Mouse (Mus musculus) stomach, embryonic 14.5 days (tissue): ENCODE data around the gene Sdr39u1. TPM values are rescaled to one million over a fixed set of nuclear protein-coding genes. Genes with fewer than 3 reads are reported as not detected.

ENCODE experiments used
- ATAC-seq: fragments of 200-750 bp; cut with Nextera tagmentation; 2 replicates; pipeline ENCODE4 v1.8.0; 2017; ENCODE audit warnings: low read depth, moderate TSS enrichment; ENCODE audit not compliant: insufficient number of reproducible peaks, insufficient read depth, low FRiP score
- H3K27ac ChIP-seq: fragments of 300-500 bp; sonication (generic); 2 replicates; pipeline ENCODE4 v1.5.1; 2014; ENCODE audit warnings: mild to moderate bottlenecking, low read length, moderate library complexity, mixed read lengths
- H3K27me3 ChIP-seq: fragments of 300-500 bp; sonication (generic); 2 replicates; pipeline ENCODE4 v1.6.1; 2014; ENCODE audit warnings: low read length, control low read depth, mixed read lengths; ENCODE audit not compliant: control insufficient read depth, insufficient read depth
- H3K36me3 ChIP-seq: fragments of 300-500 bp; sonication (generic); 2 replicates; pipeline ENCODE4 v1.6.1; 2014; ENCODE audit warnings: mild to moderate bottlenecking, control low read depth, low read length, moderate library complexity, mixed read lengths; ENCODE audit not compliant: control insufficient read depth, insufficient read depth
- H3K4me1 ChIP-seq: fragments of 300-500 bp; sonication (generic); 2 replicates; pipeline ENCODE4 v1.6.1; 2014; ENCODE audit warnings: low read length, control low read depth, mixed read lengths; ENCODE audit not compliant: control insufficient read depth, insufficient read depth
- H3K4me2 ChIP-seq: fragments of 300-500 bp; sonication (generic); replicated peaks from 2 replicates; pipeline ENCODE4 v1.6.1; 2014; ENCODE audit warnings: low read depth, low read length, control low read depth
- H3K4me3 ChIP-seq: fragments of 300-500 bp; sonication (generic); 2 replicates; pipeline ENCODE4 v1.5.1; 2014; ENCODE audit warnings: low read depth, low read length, control low read depth
- H3K9ac ChIP-seq: fragments of 300-500 bp; sonication (generic); replicated peaks from 2 replicates; pipeline ENCODE4 v1.6.1; 2014; ENCODE audit warnings: low read depth, mild to moderate bottlenecking, control low read depth, low read length, moderate library complexity, mixed read lengths
- H3K9me3 ChIP-seq: fragments of 300-500 bp; sonication (generic); 2 replicates; pipeline ENCODE4 v1.6.1; 2016; ENCODE audit warnings: low read depth, low read length, control low read depth; ENCODE audit not compliant: control insufficient read depth
- WGBS: fragments of 180-500 bp; shearing (Covaris S2); extraction: QIAGEN DNeasy Blood & Tissue Kit; methylation state at CpG from one replicate; pipeline ENCODE4 v1.1.7; 2014; 5-methylcytosine and 5-hydroxymethylcytosine counted together
- polyA plus RNA-seq: library from polyadenylated mRNA; unstranded; fragments of >200 nt; fragmentation: Nextera tagmentation; extraction: Ambion mirVana; gene quantifications from 2 replicates; pipeline ENCODE4 v1.2.1, GENCODE M21; 2014

The Sdr39u1 gene
- polyA plus RNA-seq, 1 experiment from 2014 or later, result 71.5 TPM

DNA sequence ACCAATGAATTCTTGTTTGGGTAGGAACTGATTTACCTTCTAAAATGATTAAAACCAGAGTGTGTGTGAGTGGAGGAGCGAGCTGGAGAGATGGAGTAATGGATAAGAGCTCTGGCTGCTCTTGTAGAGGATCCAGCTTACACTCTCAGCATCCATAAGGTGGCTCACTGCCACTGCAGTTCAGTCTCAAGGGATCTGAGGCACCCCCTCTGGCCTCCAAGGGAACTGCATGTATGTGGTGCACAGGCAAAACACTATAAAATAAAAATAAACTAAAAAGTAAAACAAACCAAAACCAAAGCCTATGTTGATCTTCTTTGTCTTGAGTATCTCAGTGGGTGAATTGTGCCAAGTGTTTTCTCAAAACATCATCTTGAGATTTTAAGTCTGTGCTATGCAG, 20.5 kb downstream of the Sdr39u1 start:
- Histone ChIP-seq H3K4me2 (no peak overlapping the region), H3K9ac (no peak overlapping the region), H3K9me3 (no peaks in the 10 kb centered on the region), H3K27me3 (no peaks in the 10 kb centered on the region), H3K4me3 (no peak overlapping the region), H3K4me1 (peaks cover 20% of the 10 kb centered on the region), H3K36me3 (no peaks in the 10 kb centered on the region), H3K27ac (no peak overlapping the region)
- ATAC-seq, result no peak
- 31% methylated on average over 1 of the region's 1 CpGs for WGBS

DNA sequence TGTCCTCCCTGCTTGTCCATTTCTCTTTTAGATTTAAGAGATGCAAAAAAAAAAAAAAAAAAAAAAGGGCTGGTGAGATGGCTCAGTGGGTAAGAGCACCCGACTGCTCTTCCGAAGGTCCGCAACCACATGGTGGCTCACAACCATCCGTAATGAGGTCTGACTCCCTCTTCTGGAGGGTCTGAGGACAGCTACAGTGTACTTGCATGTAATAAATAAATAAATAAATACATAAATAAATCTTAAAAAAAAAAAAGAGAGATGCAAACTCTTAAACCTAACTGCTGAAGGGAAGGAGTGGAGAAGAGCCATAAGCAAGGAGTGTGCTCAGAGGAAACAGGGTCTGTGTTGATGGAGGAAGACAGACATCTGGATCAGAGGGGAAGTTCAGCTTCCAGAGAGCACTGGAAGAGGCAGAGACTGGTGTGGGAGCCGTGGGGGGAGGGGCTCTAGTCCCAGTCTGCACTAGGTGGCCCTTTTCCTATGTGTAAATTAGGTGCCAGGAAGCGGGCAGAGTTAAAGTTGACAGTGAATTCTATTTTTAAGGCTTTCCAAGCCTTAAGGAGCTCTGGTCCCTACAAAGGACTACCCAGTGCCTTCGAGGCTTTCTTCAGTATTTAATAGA, 21.7 kb downstream of the Sdr39u1 start:
- H3K9me3 ChIP-seq, result no peaks in the 10 kb centered on the region
- no peaks in the 10 kb centered on the region for H3K27me3 ChIP-seq
- no peak overlapping the region for H3K4me3 ChIP-seq
- H3K27ac ChIP-seq, result no peak overlapping the region
- no peak overlapping the region for H3K9ac ChIP-seq
- H3K4me1 ChIP-seq, result peaks cover 10% of the 10 kb centered on the region; the same call in 1 of the 2 replicates
- peak overlapping the region; percentile 20; the same call in 1 of the 2 replicates for H3K4me2 ChIP-seq
- no peak for ATAC-seq
- WGBS, result 26% methylated on average over 7 of the region's 7 CpGs
- H3K36me3 ChIP-seq, result no peaks in the 10 kb centered on the region

DNA sequence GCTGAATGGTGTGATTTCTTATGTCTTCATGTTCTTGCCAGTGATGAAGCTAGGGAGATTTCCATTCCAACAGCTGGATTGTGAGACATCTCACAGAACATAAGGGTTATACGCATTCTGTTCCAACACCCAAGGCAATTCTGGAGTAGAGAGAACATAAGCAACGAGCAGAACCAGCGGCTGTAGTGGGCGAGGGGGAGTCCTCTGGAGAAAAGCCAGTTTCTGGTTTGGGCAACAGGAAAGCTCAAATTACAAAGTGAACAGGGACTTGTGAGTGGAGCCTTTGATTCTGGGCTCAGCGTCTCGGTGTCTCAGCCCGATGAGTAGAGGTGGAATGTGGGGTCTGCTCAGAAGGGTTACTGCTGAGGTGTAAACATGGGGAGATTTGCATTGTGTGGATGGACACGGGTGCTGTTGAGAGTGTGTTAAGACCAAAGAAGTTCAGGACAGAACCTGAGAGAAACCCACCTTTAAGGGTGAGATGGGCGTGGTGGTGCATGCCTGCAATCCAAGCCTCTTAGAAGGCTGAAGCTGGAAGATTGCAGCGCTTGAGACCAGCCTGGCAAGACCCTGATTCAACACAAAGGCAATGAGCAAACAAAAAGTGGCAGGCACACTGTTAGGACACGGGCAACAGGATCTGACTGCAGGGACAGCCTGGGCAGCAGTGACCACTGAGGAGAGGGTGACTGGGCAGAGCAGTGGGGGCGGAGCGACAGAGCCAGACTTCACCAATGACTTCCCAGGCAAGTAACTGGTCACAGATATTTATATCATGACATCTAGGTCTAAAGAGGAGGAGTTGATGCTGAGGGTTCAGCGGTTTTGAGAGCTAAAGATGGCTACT, 22.4 kb downstream of the Sdr39u1 start:
- no peaks in the 10 kb centered on the region for H3K27me3 ChIP-seq
- 12% methylated on average over 14 of the region's 14 CpGs for WGBS
- no peak for ATAC-seq
- no peaks in the 10 kb centered on the region for H3K36me3 ChIP-seq
- no peaks in the 10 kb centered on the region for H3K9me3 ChIP-seq
- peak overlapping the region; percentile 20; the same call in 1 of the 2 replicates for H3K4me2 ChIP-seq
- H3K9ac ChIP-seq, result no peak overlapping the region
- H3K4me1 ChIP-seq, result peaks cover 12% of the 10 kb centered on the region; the same call in 1 of the 2 replicates
- H3K27ac ChIP-seq, result no peak overlapping the region
- H3K4me3 ChIP-seq, result no peak overlapping the region

DNA sequence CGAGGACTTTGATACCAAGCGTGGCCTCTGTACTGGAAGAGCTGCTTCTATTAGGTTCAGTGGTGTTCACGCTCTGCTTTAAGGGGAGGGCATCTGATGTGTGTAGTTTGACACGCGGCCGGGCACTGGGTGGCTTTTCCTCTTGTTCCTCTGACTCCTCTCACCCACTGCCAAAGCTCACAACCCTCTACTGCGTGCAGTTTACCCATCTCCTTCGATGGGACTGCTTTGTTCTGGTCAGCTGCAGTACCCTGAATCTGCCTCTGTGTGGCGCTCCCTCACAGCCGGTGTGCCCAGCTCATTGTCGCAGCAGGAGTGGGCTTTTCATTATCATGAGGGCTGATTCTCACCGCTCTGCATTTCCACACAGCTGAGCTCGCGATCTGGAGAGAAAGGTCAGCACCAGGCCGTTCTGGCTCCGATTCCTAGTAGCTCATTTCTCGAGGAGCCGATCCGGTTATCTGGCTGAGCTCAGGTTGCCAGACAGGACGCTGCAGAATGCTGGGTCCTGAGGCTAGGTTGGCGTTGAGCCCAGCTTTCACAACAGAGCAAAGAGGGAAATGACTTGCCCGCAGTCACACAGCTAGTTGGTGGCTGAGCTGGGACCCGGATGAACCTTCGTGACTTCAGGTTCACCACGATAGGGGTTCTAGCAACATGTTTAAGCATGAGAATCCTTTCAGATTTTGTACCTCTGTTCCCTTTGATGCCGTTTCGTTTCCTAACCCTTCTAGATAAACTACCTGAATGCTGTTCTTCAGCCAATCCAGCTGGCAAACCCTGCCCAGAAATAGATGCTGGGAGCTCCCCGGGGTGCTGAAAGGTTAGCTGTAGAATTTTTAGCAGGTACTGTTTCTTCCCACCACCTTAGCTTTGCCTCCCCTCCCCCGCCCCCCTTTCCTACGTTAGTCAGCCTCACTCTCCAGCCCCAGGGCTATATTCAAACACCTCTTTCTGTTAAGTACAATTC, 26.1 kb downstream of the Sdr39u1 start:
- ATAC-seq, result peak; percentile 61; the same call in 1 of the 2 replicates
- Histone ChIP-seq H3K27ac (no peak overlapping the region), H3K4me3 (no peak overlapping the region), H3K4me1 (peaks cover 12% of the 10 kb centered on the region; the same call in 1 of the 2 replicates), H3K27me3 (no peaks in the 10 kb centered on the region), H3K9ac (no peak overlapping the region), H3K4me2 (peak overlapping the region; percentile 25), H3K9me3 (no peaks in the 10 kb centered on the region), H3K36me3 (peaks cover 25% of the 10 kb centered on the region)
- 12% methylated on average over 30 of the region's 30 CpGs for WGBS

DNA sequence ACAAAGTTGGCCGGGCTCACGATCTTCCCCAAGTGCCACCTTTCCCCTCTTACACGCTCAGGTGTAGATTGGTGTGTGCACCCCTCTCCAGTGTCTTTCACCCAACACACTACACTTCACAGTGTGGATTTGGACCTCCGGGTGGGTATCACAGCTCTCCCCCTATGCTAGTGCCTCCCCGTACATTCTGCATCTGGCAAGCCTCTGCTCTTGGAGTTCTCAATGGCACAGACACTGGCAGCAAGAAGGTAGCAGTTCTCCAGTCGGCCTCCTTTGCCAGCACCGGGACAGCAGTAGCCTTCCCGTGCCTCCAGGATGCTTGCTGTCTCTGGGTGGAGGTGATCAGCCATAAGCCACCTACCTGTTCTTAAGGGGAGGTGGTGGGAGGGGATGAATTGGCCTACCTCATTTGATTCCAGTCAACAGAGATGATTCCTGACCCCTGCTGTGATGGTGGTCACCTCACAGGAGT, 26.8 kb downstream of the Sdr39u1 start:
- Histone ChIP-seq H3K9me3 (no peaks in the 10 kb centered on the region), H3K36me3 (peaks cover 33% of the 10 kb centered on the region), H3K9ac (no peak overlapping the region), H3K4me2 (0 out of 2 replicates have a peak overlapping the region, but pooled peaks have one; percentile 25), H3K4me1 (peaks cover 12% of the 10 kb centered on the region; the same call in 1 of the 2 replicates), H3K4me3 (no peak overlapping the region), H3K27ac (no peak overlapping the region), H3K27me3 (no peaks in the 10 kb centered on the region)
- WGBS, result 81% methylated on average over 8 of the region's 8 CpGs
- no peak for ATAC-seq

DNA sequence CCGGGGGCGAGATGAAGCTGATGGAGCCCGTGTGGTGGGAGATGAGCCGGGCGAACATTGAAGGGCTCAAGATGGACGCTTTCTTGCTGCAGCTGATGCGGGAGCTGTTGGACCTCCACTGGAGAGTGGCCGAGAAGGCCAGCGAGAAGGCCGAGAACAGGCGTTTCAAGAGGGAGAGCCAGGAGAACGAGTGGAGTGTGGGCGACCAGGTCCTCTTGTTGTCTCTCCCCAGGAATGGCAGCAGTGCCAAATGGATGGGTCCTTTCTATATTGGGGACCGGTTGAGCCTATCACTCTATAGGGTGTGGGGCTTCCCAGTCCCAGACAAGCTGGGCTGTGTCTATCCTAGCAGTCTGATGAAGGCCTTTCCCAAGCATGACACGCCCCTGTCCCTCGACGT, 27.5 kb downstream of the Sdr39u1 start:
- ATAC-seq, result no peak
- Histone ChIP-seq H3K36me3 (peaks cover 40% of the 10 kb centered on the region), H3K27me3 (no peaks in the 10 kb centered on the region)

DNA sequence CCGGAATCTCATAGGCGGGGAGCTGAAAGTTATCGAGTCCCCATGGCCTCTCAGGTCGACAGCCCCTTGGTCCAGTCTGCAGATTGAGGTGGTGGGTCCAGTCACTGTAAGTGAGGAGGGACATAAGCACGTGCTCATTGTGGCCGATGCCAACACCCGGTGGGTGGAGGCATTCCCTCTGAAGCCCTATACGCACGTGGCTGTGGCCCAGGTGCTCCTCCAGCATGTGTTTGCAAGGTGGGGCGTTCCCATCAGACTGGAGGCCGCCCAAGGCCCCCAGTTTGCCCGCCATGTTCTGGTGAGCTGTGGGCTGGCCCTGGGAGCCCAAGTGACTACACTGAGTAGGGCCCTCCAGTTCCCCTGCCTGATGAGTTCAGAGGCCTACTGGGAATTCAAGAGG, 28.1 kb downstream of the Sdr39u1 start:
- Histone ChIP-seq H3K9ac (no peak overlapping the region), H3K4me3 (no peak overlapping the region), H3K27ac (no peak overlapping the region), H3K27me3 (no peaks in the 10 kb centered on the region), H3K4me2 (no peak overlapping the region), H3K4me1 (peaks cover 5% of the 10 kb centered on the region; the same call in 1 of the 2 replicates), H3K9me3 (no peaks in the 10 kb centered on the region), H3K36me3 (peaks cover 40% of the 10 kb centered on the region)
- ATAC-seq, result no peak
- WGBS, result 88% methylated on average over 12 of the region's 12 CpGs

More for the DNA sequence above, 27.5 kb downstream of the Sdr39u1 start:
- Histone ChIP-seq H3K4me3 (no peak overlapping the region), H3K27ac (no peak overlapping the region), H3K9me3 (no peaks in the 10 kb centered on the region), H3K4me1 (peaks cover 7% of the 10 kb centered on the region; the same call in 1 of the 2 replicates), H3K9ac (no peak overlapping the region), H3K4me2 (no peak overlapping the region)
- whole genome bisulfite sequencing, result 85% methylated on average over 17 of the region's 17 CpGs

DNA sequence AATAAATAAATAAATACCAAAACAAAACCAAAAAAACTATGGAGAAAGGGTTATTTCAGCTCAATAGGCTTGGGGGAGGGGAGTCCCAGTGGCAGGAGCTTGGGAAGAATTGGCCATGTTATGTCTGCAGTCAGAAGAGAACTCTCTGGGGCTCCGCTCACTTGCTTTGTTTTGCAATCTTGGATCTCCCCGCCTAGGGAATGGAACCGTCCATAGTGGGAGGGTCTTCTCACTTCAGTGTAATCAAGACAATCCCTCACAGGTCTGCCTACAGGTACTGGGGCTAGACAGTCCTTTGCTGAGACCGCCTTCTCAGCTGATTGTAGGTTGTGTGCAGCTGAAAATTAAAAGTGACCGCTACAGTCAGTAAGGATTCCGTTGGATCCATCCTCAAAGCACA, 30.6 kb downstream of the Sdr39u1 start:
- 93% methylated on average over 6 of the region's 6 CpGs for WGBS
- Histone ChIP-seq H3K4me1 (peaks cover 5% of the 10 kb centered on the region; the same call in 1 of the 2 replicates), H3K36me3 (peaks cover 65% of the 10 kb centered on the region), H3K27ac (no peak overlapping the region), H3K4me3 (no peak overlapping the region), H3K27me3 (no peaks in the 10 kb centered on the region), H3K9ac (no peak overlapping the region), H3K9me3 (no peaks in the 10 kb centered on the region), H3K4me2 (no peak overlapping the region)
- no peak for ATAC-seq
